Mouse (Mus musculus) left cerebral cortex, adult 18-20 months (tissue): Measurements from ENCODE around the gene Alppl2. TPM values are rescaled to one million over a fixed set of nuclear protein-coding genes. Genes with fewer than 3 reads are reported as not detected.

Experiments
- DNase-seq, 2 experiments: peaks; one replicate each; pipeline ENCODE4 v3.0.0; 2021 to 2022; ENCODE audit warnings: low spot score in 2 of 2, mixed read lengths in 1 of 2
- total RNA-seq, 2 experiments: library from RNA; stranded (reverse); gene quantifications; 2 replicates each; pipeline ENCODE4 v1.2.3; 2021

Alppl2 gene
- total RNA-seq, 2 experiments from 2014 or later: not detected

DNA sequence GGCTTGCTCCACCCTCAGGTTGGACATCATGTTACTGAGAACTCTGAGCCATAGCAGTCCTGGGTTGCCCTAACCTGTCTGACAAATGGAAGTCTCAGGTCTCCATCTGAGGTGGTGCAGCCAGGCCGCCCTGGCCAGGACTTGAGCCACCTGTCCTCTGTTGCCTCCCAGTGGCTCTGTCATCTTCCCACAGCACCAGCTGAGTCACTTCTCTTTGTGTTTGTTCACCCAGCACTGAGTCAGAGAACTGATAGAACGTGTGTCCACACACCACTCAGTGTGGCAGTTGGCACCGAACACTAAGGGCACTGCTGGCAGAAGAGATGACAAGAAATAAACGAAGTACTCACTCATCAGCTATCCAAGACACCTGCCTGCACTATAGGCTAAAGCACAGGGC, 38.4 kb downstream of the Alppl2 start:
- DNase-seq: peak in 1 of 2 experiments; percentile 28

DNA sequence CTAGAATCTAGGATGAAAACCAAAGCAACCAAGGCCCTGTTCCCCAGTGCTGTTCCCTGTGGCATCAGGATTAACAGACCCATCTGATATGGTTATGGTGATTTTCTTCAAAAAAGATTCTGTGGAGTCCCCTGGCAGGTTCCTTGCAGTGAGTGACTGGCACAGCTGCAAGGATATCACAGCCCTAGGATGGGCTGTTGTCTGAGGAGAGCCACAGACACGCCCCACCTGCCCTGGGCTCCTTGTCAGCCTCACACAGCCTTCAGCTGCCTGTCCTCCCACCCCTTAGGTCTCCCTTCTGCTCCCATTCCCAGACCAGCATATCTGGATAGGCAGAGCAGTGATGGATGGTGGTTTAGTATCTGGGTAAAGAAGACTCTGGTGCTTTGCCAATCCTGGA, 39.0 kb downstream of the Alppl2 start:
- DNase-seq: no peak

DNA sequence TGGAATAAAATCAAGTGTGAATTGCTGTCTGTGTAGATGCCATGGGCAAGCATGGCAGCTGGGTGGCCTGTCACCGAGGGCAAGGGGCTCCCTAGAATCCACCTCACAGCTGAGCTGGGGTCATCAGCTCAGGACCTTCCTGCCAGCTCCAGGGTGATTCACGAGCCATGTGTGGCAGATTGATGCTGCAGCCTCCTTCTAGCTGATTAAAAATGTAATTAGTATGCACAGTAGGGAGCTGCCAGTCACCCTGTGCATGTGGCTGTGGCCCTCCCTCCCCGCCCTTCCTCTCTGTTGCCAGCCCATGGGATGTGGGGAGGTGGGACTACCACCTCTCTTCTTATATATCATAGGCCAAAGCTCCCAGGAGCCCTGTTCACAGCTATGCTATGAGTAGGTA, 39.7 kb downstream of the Alppl2 start:
- DNase-seq: no peak

DNA sequence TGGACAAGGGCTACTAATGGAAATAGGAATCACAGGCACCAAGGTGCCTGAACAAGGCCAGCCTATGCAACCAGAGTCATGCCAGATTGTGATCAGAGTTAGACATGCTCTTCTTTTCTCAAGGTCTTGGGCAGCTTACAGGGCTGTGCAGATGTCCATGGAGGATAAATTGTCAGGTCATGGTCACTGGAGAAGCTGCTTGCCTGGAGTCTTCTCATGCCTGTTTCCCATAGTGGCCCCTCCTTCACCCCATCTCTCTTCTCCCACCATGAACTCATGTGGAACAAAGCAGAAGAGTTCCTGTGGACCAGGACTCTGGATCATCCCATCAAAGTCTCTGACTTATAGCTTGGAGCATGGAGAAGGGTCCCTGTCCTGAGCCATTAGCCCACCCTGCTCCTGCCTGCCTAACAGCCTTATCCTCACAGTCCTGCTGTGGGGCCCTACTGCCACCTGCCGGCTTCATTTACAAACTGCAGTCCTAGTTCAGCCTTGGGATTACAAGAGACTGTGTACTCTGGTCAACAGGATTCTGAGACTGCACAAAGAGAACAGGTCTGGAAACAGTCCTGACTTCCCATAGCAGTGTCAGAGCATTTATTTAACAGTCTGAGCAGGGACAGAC, 47.8 kb downstream of the Alppl2 start:
- peak; percentile 82 to 88 for DNase-seq

DNA sequence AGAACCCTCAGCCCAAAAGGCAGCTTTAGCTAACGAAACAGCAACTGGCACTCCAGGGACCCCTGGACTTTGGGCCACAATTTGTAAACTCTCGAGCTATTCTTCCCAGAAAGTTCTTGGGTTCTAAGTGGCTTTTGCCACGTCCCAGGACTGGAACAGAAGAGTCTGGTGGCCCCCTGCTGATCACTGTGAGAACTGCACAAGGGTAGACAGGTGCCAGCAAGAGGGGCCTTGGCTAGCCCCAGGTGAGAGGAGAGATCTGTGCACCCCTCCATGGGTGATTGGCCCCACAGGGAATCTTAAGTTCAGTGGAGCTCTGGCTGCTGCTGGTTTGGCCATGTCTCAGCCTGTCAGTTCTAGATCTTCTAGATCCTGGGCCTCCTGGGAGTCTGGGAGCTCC, 48.6 kb downstream of the Alppl2 start:
- peak; percentile 67 to 84 for DNase-seq

DNA sequence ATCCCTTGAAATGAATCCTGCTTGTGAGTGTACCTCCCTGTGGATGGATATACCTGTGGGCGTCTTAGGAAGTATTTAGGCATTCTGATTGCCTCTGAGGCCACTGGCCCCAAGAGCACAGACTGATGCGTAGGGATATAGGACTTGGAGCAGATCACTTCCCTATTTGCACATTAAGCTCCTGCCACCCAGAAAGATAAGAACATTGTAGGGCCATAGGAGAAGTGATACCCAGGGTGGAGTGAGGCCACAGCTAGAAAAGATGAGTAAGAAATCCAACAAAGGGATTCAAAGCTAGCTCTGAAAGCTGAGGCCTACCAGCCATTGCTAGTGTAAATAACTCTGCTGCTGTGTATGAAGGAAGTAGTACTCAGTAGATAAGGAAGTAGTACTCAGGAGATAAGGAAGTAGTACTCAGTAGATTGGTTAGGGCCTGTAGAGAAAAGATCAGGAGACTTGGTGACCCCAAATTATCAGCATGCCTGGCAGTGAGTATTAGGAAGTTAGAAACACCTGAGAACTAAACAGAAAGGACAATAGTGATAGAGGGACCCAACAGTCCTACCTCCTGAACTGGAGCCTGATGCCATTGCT, 51.2 kb downstream of the Alppl2 start:
- DNase-seq: no peak

Other genes starting within 250 kb of the Alppl2 start
- under 1 TPM in 1 of 2 experiments, not detected in 1; 0.14 TPM for gene Alpi, start 11.7 kb upstream of the Alppl2 start, total RNA-seq
- gene Akp3, start 35.0 kb upstream of the Alppl2 start, total RNA-seq: not detected
- 10 to 100 TPM; 11.1 to 13.4 TPM for gene Ecel1, start 66.6 kb upstream of the Alppl2 start, total RNA-seq
- gene Prss56, start 93.4 kb upstream of the Alppl2 start, total RNA-seq: 1 to 10 TPM in 1 of 2 experiments, under 1 TPM in 1; 0.61 to 2.1 TPM
- gene Chrnd, start 100.7 kb upstream of the Alppl2 start, total RNA-seq: not detected
- gene Chrng, start 114.7 kb upstream of the Alppl2 start, total RNA-seq: not detected
- gene Eif4e2, start 124.0 kb upstream of the Alppl2 start, total RNA-seq: 10 to 100 TPM; 57.5 to 58.6 TPM
- 10 to 100 TPM; 12.6 to 14.7 TPM for gene Efhd1, start 174.4 kb upstream of the Alppl2 start, total RNA-seq
- 100 to 1,000 TPM; 133 to 144 TPM for gene Gigyf2, start 237.1 kb upstream of the Alppl2 start, total RNA-seq